Mouse (Mus musculus) small intestine, adult 2 months (tissue): ENCODE data around the gene Nap1l1. TPM values are rescaled to one million over a fixed set of nuclear protein-coding genes. Genes with fewer than 3 reads are reported as not detected.

Experiments
- H3K27ac ChIP-seq: fragments of 200-500 bp; 2 replicates; pipeline ENCODE4 v1.5.1; 2012; ENCODE audit warnings: low read depth, low read length, control low read depth, inconsistent platforms; ENCODE audit not compliant: insufficient read depth
- H3K27me3 ChIP-seq: fragments of 200-500 bp; 2 replicates; pipeline ENCODE4 v1.6.1; 2012; ENCODE audit warnings: mild to moderate bottlenecking, moderate library complexity, low read length, inconsistent platforms; ENCODE audit not compliant: control insufficient read depth, insufficient read depth
- H3K36me3 ChIP-seq: fragments of 200-500 bp; 2 replicates; pipeline ENCODE4 v1.6.1; 2012; ENCODE audit warnings: mild to moderate bottlenecking, low read length, control low read depth, inconsistent platforms; ENCODE audit not compliant: control insufficient read depth, insufficient read depth
- H3K4me1 ChIP-seq: fragments of 200-500 bp; 2 replicates; pipeline ENCODE4 v1.6.1; 2012; ENCODE audit warnings: low read length, inconsistent platforms, mixed read lengths; ENCODE audit not compliant: control insufficient read depth, insufficient read depth, insufficient read length
- H3K4me3 ChIP-seq: fragments of 200-500 bp; 2 replicates; pipeline ENCODE4 v1.5.1; 2012; ENCODE audit warnings: low read depth, mild to moderate bottlenecking, control low read depth, inconsistent platforms, low read length, moderate library complexity
- CTCF ChIP-seq: fragments of 200-500 bp; IDR thresholded peaks from 2 replicates; pipeline ENCODE4 v1.5.1; 2012; ENCODE audit warnings: low read depth, mild to moderate bottlenecking, control low read depth, inconsistent platforms, low read length, moderate library complexity, mixed read lengths; ENCODE audit not compliant: insufficient replicate concordance, insufficient read length; ENCODE audit errors: extremely low read depth
- POLR2A ChIP-seq: fragments of 200-500 bp; IDR thresholded peaks from 2 replicates; pipeline ENCODE4 v1.6.1; 2012; ENCODE audit warnings: low read depth, mild to moderate bottlenecking, control low read depth, inconsistent platforms, low read length, moderate library complexity
- WGBS: fragments of 180-500 bp; shearing (Covaris S2); methylation state at CpG from one replicate; pipeline ENCODE4 v1.1.7; 2018; 5-methylcytosine and 5-hydroxymethylcytosine counted together
- polyA plus RNA-seq: library from polyadenylated mRNA; depleted of rRNA; stranded (reverse); fragments of >200 nt; gene quantifications from 2 replicates; pipeline ENCODE4 v1.2.3, GENCODE M21; 2012

Nap1l1 gene
- polyA plus RNA-seq, 1 experiment, result 0.99 TPM

DNA sequence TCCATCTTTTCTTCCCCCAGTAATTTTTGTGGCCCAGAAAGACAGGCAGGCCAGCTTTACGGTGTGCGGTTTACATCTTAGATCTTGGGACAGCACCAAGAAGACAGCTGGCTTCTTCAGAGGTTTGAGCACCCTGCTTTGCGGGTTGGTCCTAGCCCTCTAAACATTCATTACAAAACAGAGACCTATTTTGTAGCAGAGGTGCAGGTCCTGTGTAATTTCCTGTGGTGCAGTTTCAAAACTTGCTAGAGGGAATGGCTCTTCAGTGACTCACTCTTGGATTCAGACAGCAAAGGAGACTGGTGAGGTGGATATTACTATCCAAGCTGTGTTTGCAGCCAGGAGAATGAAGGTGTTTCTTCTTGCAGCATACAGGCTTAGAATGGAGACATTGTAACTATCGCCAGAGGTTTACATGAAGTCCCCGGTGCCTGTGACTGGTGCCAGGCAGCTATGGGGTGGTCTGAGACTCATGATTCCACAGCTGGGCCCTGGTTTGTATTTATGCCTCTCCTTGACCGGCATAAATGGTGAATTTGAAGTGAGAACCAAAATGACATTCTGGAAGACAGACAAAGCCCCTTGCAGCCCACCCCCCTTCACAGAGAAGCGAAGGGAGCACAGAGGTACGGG, 43.9 kb downstream of the Nap1l1 start:
- TF ChIP-seq CTCF (no peak), POLR2A (no peak)
- peaks cover 11% of the 10 kb centered on the region; the same call in 1 of the 2 replicates for H3K4me1 ChIP-seq
- 81% methylated on average over 8 of the region's 8 CpGs for WGBS
- H3K36me3 ChIP-seq, result no peaks in the 10 kb centered on the region
- no peak overlapping the region for H3K4me3 ChIP-seq
- H3K27ac ChIP-seq, result no peak overlapping the region
- H3K27me3 ChIP-seq, result no peaks in the 10 kb centered on the region

DNA sequence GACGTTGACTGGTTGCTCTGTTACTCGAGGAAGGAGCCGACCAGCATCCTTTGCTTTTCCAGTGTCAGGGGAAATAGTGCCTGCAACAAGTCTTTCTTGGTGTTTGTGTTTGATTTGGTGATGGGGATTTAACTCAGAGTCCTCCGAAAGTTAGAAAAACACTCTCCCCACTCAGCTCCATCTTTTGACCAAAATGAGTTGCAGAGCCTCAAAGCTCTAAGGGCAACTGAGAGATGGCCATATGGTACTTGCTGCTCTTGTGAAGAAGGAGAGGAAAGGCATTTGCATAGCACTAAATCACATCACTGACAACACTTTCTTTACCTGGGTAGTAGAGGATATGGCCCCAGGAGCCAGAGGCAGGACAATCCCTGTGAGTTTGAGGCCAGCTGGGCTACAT, 45.3 kb downstream of the Nap1l1 start:
- H3K27ac ChIP-seq, result no peak overlapping the region
- H3K4me1 ChIP-seq, result peaks cover 11% of the 10 kb centered on the region; the same call in 1 of the 2 replicates
- TF ChIP-seq POLR2A, result no peak
- no peak for TF ChIP-seq CTCF
- no peaks in the 10 kb centered on the region for H3K27me3 ChIP-seq
- H3K36me3 ChIP-seq, result no peaks in the 10 kb centered on the region
- 81% methylated on average over 4 of the region's 4 CpGs for WGBS
- H3K4me3 ChIP-seq, result no peak overlapping the region

DNA sequence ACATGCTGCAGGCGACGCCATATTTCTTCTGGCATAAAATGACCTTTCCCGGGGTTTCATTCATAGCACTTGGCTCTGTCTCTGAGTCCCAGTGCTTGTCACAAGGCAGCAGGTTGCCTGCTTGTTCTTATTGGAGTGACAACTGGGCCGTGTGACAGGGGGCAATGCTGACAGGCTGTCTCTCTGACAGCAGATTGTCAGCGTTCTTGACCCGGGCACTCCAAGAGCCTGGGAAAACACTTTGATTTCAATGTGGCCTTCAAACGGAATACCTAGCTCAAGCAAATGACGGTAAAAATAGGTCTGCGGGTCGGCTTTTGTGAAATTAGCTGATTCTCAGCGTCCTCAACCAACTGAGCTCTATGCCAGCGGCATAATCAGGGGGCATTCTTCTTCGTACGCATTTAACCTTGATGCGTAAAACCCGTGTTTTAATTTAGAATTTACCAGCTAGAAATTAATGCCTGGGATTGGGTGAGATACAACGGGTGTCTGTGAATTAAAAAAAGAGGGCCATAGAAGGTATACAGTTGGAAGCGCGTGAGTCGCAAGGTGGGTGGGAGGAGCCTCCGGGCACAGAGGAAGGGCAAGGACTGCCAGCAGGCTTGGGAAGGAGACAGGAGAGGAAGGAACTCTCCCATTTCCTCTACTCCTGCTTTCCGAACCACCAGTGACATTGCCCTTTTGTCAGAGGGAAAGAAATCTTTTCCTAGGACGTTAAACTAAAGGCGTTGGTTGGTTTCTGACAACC, 46.8 kb downstream of the Nap1l1 start:
- Histone ChIP-seq H3K36me3 (no peaks in the 10 kb centered on the region), H3K27ac (no peak overlapping the region), H3K4me1 (peaks cover 11% of the 10 kb centered on the region; the same call in 1 of the 2 replicates), H3K4me3 (no peak overlapping the region), H3K27me3 (no peaks in the 10 kb centered on the region)
- no peak for TF ChIP-seq CTCF
- no peak for TF ChIP-seq POLR2A
- WGBS, result 84% methylated on average over 24 of the region's 24 CpGs

DNA sequence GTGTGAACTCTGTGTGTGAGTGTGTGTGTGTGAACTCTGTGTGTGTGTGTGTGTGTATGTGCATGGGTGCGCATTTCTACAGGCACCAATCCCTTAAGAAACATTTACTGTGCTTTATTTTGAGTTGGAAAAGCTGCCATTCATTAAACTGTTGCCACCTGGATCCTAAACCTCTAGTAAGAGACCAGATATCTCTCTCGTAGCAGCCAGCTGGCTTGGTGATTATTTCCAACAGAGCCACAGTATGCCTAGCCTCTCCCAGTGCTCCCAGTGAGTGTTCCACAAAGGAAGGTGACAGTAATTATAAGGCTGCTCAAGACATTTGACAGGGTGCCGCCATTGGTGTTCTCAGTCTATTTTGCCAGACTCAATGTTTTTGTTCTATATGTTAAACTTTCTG, 47.6 kb downstream of the Nap1l1 start:
- Histone ChIP-seq H3K27me3 (no peaks in the 10 kb centered on the region), H3K4me1 (peaks cover 5% of the 10 kb centered on the region; the same call in 1 of the 2 replicates), H3K36me3 (no peaks in the 10 kb centered on the region), H3K4me3 (no peak overlapping the region), H3K27ac (no peak overlapping the region)
- WGBS, result 89% methylated on average over 3 of the region's 3 CpGs
- TF ChIP-seq CTCF (no peak), POLR2A (no peak)

DNA sequence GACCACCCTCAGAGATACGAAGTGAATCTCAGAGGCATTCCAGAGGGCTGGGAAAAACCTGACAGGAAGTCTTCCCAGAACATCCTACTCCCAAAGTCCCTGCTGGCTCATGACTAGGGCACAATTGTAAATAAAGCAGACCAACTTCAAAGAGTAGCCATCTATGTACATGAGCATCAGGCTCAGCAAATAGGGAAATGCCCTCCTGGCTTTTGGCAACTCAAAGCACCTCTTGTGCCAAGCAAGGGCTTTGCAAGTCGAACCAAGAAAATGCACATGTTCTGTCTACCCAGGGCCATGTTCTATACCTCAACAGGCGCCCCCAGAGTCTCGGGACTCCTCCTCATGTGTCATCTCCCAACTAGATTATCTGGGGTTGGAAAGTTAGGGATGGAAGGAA, 48.6 kb downstream of the Nap1l1 start:
- 44% methylated on average over 4 of the region's 4 CpGs for WGBS
- Histone ChIP-seq H3K27me3 (no peaks in the 10 kb centered on the region), H3K36me3 (no peaks in the 10 kb centered on the region), H3K27ac (no peak overlapping the region), H3K4me1 (peaks cover 3% of the 10 kb centered on the region; the same call in 1 of the 2 replicates), H3K4me3 (no peak overlapping the region)
- TF ChIP-seq CTCF (no peak), POLR2A (no peak)

DNA sequence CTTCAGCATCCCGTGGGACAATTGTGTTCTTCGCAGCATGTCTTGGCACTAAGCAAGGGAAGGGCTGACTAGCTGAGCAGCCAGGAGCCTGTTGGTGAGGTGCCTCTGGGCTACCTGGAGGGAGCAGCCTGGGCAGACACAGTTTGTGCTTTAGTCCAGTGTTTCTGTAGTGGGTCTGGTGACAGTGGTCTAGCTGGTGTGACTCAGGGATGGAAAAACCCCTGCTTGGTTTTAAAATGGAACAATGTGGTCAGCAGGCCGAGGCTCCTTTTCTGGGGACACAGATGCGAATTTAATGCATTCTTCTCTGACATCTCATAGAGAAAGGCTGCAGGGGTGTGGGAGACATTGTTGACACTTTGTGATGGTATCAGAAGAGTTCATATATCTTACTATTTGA, 49.2 kb downstream of the Nap1l1 start:
- H3K4me3 ChIP-seq, result no peak overlapping the region
- 72% methylated on average over 4 of the region's 4 CpGs for WGBS
- H3K27ac ChIP-seq, result no peak overlapping the region
- H3K36me3 ChIP-seq, result no peaks in the 10 kb centered on the region
- no peaks in the 10 kb centered on the region for H3K27me3 ChIP-seq
- H3K4me1 ChIP-seq, result no peaks in the 10 kb centered on the region; the same call in 1 of the 2 replicates
- TF ChIP-seq CTCF (no peak), POLR2A (no peak)

DNA sequence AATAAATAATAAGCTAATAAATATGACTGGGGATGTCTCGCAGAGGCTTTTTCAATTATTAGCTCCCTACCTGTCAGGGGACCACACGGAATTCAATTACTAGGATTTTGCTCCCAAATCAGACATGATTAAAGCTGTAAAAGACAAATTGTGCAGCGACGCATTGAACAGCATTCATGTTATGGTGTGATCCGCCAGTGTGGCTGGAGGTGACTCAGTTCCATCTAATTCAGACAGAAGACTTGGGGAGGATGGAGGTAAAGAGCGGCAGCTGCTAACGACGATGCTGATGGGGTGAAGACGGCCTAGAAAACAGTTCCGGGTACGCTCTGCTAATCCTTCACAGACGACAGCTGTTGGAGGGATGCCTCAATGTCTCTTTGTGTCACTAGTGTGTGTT, 50.9 kb downstream of the Nap1l1 start:
- no peaks in the 10 kb centered on the region for H3K36me3 ChIP-seq
- no peak overlapping the region for H3K4me3 ChIP-seq
- WGBS, result 95% methylated on average over 12 of the region's 12 CpGs
- H3K4me1 ChIP-seq, result peaks cover 2% of the 10 kb centered on the region; the same call in 1 of the 2 replicates
- no peak overlapping the region for H3K27ac ChIP-seq
- H3K27me3 ChIP-seq, result no peaks in the 10 kb centered on the region
- no peak for TF ChIP-seq POLR2A
- no peak for TF ChIP-seq CTCF
